Mouse (Mus musculus) stomach, embryonic 16.5 days (tissue): ENCODE results near the gene Pvr. TPM values are rescaled to one million over a fixed set of nuclear protein-coding genes. Genes with fewer than 3 reads are reported as not detected.

Experiments
- ATAC-seq: fragments of 200-750 bp; cut with Nextera tagmentation; 2 replicates; pipeline ENCODE4 v1.8.0; 2017; ENCODE audit warnings: moderate number of reproducible peaks, moderate TSS enrichment; ENCODE audit not compliant: insufficient read depth, low FRiP score
- H3K27ac ChIP-seq: fragments of 300-500 bp; sonication (generic); 2 replicates; pipeline ENCODE4 v1.5.1; 2014; ENCODE audit warnings: low read length
- H3K27me3 ChIP-seq: fragments of 300-500 bp; sonication (generic); 2 replicates; pipeline ENCODE4 v1.6.1; 2014; ENCODE audit warnings: low read length, control low read depth, mixed read lengths; ENCODE audit not compliant: control insufficient read depth, insufficient read depth
- H3K36me3 ChIP-seq: fragments of 300-500 bp; sonication (generic); 2 replicates; pipeline ENCODE4 v1.6.1; 2014; ENCODE audit warnings: low read length; ENCODE audit not compliant: control insufficient read depth, insufficient read depth
- H3K4me1 ChIP-seq: fragments of 300-500 bp; sonication (generic); 2 replicates; pipeline ENCODE4 v1.6.1; 2014; ENCODE audit warnings: low read length, control low read depth, mixed read lengths; ENCODE audit not compliant: control insufficient read depth, insufficient read depth
- H3K4me2 ChIP-seq: fragments of 300-500 bp; sonication (generic); 2 replicates; pipeline ENCODE4 v1.6.1; 2014; ENCODE audit warnings: low read depth, low read length, mixed read lengths
- H3K4me3 ChIP-seq: fragments of 300-500 bp; sonication (generic); replicated peaks from 2 replicates; pipeline ENCODE4 v1.5.1; 2014; ENCODE audit warnings: mild to moderate bottlenecking, low read length
- H3K9ac ChIP-seq: fragments of 300-500 bp; sonication (generic); 2 replicates; pipeline ENCODE4 v1.6.1; 2014; ENCODE audit warnings: low read length
- H3K9me3 ChIP-seq: fragments of 300-500 bp; sonication (generic); replicated peaks from 2 replicates; pipeline ENCODE4 v1.6.1; 2016; ENCODE audit warnings: low read length, control low read depth; ENCODE audit not compliant: control insufficient read depth
- WGBS: fragments of 180-500 bp; shearing (Covaris S2); extraction: QIAGEN DNeasy Blood & Tissue Kit; methylation state at CpG from one replicate; pipeline ENCODE4 v1.1.7; 2014; 5-methylcytosine and 5-hydroxymethylcytosine counted together
- polyA plus RNA-seq: library from polyadenylated mRNA; unstranded; fragments of >200 nt; fragmentation: Nextera tagmentation; extraction: Ambion mirVana; gene quantifications from 2 replicates; pipeline ENCODE4 v1.2.1, GENCODE M21; 2015

Gene Pvr
- polyA plus RNA-seq, 1 experiment from 2014 or later = 15.8 TPM

GRCm38 (mm10) chr7:19887849-19888248 lies 33.1 kb downstream of the Pvr start, which contains the start of gene Ceacam19:
Ceacam19 (minus strand) TSS chr7:19887965.
- Histone ChIP-seq H3K4me2 (0 out of 2 replicates have a peak within 1 kb of the TSS, but pooled peaks have one; percentile 5), H3K9ac (no peak within 1 kb of the TSS), H3K27ac (no peak within 1 kb of the TSS; the same call in 1 of the 2 replicates), H3K27me3 (no peaks in the 10 kb centered on the region), H3K4me3 (no peak within 1 kb of the TSS), H3K36me3 (no peaks in the 10 kb centered on the region), H3K9me3 (no peaks in the 10 kb centered on the region), H3K4me1 (no peaks in the 10 kb centered on the region)
- WGBS = 46% methylated on average over 7 of the region's 7 CpGs
- peak; percentile 64; the same call in 1 of the 2 replicates for ATAC-seq

GRCm38 (mm10) chr7:19880754-19881153 lies 40.2 kb downstream of the Pvr start:
- Histone ChIP-seq H3K27ac (no peak overlapping the region), H3K4me1 (peaks cover 4% of the 10 kb centered on the region; the same call in 1 of the 2 replicates), H3K9ac (no peak overlapping the region), H3K9me3 (no peaks in the 10 kb centered on the region), H3K4me3 (no peak overlapping the region), H3K4me2 (no peak overlapping the region), H3K27me3 (no peaks in the 10 kb centered on the region), H3K36me3 (no peaks in the 10 kb centered on the region)
- ATAC-seq = no peak
- WGBS = 72% methylated on average over 8 of the region's 8 CpGs

GRCm38 (mm10) chr7:19876781-19877425 lies 44.1 kb downstream of the Pvr start:
- Histone ChIP-seq H3K4me3 (no peak overlapping the region), H3K9ac (no peak overlapping the region), H3K27ac (peak overlapping the region; percentile 50; the same call in 1 of the 2 replicates), H3K4me2 (no peak overlapping the region), H3K27me3 (no peaks in the 10 kb centered on the region), H3K36me3 (no peaks in the 10 kb centered on the region), H3K9me3 (no peaks in the 10 kb centered on the region), H3K4me1 (peaks cover 6% of the 10 kb centered on the region)
- ATAC-seq = no peak
- WGBS = 26% methylated on average over 14 of the region's 14 CpGs

- no peaks in the 10 kb centered on the region for H3K9me3 ChIP-seq
- H3K9ac ChIP-seq = no peak overlapping the region
- peaks cover 8% of the 10 kb centered on the region for H3K4me1 ChIP-seq
- H3K4me2 ChIP-seq = no peak overlapping the region
- H3K27me3 ChIP-seq = no peaks in the 10 kb centered on the region
- peak; percentile 29; the same call in 1 of the 2 replicates for ATAC-seq
- no peak overlapping the region; the same call in 1 of the 2 replicates for H3K27ac ChIP-seq
- 40% methylated on average over 13 of the region's 13 CpGs for WGBS
- H3K4me3 ChIP-seq = no peak overlapping the region
- H3K36me3 ChIP-seq = no peaks in the 10 kb centered on the region
Observed at GRCm38 (mm10) chr7:19875948-19876682, 44.8 kb downstream of the Pvr start.

GRCm38 (mm10) chr7:19871943-19872601 lies 48.9 kb downstream of the Pvr start:
- 36% methylated on average over 5 of the region's 5 CpGs for WGBS
- H3K4me1 ChIP-seq = peaks cover 8% of the 10 kb centered on the region
- H3K36me3 ChIP-seq = no peaks in the 10 kb centered on the region
- no peak overlapping the region for H3K4me3 ChIP-seq
- no peak overlapping the region for H3K27ac ChIP-seq
- no peak for ATAC-seq
- no peaks in the 10 kb centered on the region for H3K9me3 ChIP-seq
- H3K9ac ChIP-seq = no peak overlapping the region
- no peaks in the 10 kb centered on the region for H3K27me3 ChIP-seq
- no peak overlapping the region for H3K4me2 ChIP-seq

- no peak for ATAC-seq
- no peaks in the 10 kb centered on the region for H3K27me3 ChIP-seq
- no peaks in the 10 kb centered on the region for H3K9me3 ChIP-seq
- H3K27ac ChIP-seq = no peak overlapping the region; the same call in 1 of the 2 replicates
- no peaks in the 10 kb centered on the region for H3K36me3 ChIP-seq
- H3K9ac ChIP-seq = no peak overlapping the region
- WGBS = 56% methylated on average over 10 of the region's 10 CpGs
- H3K4me2 ChIP-seq = no peak overlapping the region
- H3K4me1 ChIP-seq = peaks cover 4% of the 10 kb centered on the region
- H3K4me3 ChIP-seq = no peak overlapping the region
Observed at GRCm38 (mm10) chr7:19871137-19871621, 49.8 kb downstream of the Pvr start.

- H3K4me2 ChIP-seq = no peak overlapping the region
Observed at GRCm38 (mm10) chr7:19867751-19868399, 53.1 kb downstream of the Pvr start.

GRCm38 (mm10) chr7:19866490-19866889 lies 54.5 kb downstream of the Pvr start:
- H3K4me3 ChIP-seq = no peak overlapping the region
- H3K4me1 ChIP-seq = no peaks in the 10 kb centered on the region
- no peak overlapping the region for H3K27ac ChIP-seq
- no peak overlapping the region for H3K4me2 ChIP-seq
- no peak for ATAC-seq
- H3K9ac ChIP-seq = no peak overlapping the region
- H3K27me3 ChIP-seq = no peaks in the 10 kb centered on the region
- H3K9me3 ChIP-seq = no peaks in the 10 kb centered on the region
- H3K36me3 ChIP-seq = no peaks in the 10 kb centered on the region
- WGBS = 83% methylated on average over 6 of the region's 6 CpGs

More at GRCm38 (mm10) chr7:19867751-19868399, 53.1 kb downstream of the Pvr start:
- H3K36me3 ChIP-seq = no peaks in the 10 kb centered on the region
- peak; percentile 11; the same call in 1 of the 2 replicates for ATAC-seq
- no peak overlapping the region for H3K4me3 ChIP-seq
- H3K9ac ChIP-seq = no peak overlapping the region
- no peak overlapping the region for H3K27ac ChIP-seq
- 67% methylated on average over 16 of the region's 16 CpGs for WGBS
- H3K4me1 ChIP-seq = peaks cover 4% of the 10 kb centered on the region
- H3K9me3 ChIP-seq = no peaks in the 10 kb centered on the region
- no peaks in the 10 kb centered on the region for H3K27me3 ChIP-seq
